Mouse (Mus musculus): Measurements from ENCODE around the gene Dapk1. TPM values are rescaled to one million over a fixed set of nuclear protein-coding genes. Genes with fewer than 3 reads are reported as not detected.
A peak's percentile ranks its signal among the peaks of the same experiment; 100 is the strongest.
"Not testable (repeated sequence)": the region's sequence is repeated elsewhere in the genome, so short reads cannot be mapped to it uniquely, and the experiment has no call there.

The Dapk1 gene
- total RNA-seq (2017), result 3.8 to 4.5 TPM (median 4.5 TPM) in 3 replicates

DNA sequence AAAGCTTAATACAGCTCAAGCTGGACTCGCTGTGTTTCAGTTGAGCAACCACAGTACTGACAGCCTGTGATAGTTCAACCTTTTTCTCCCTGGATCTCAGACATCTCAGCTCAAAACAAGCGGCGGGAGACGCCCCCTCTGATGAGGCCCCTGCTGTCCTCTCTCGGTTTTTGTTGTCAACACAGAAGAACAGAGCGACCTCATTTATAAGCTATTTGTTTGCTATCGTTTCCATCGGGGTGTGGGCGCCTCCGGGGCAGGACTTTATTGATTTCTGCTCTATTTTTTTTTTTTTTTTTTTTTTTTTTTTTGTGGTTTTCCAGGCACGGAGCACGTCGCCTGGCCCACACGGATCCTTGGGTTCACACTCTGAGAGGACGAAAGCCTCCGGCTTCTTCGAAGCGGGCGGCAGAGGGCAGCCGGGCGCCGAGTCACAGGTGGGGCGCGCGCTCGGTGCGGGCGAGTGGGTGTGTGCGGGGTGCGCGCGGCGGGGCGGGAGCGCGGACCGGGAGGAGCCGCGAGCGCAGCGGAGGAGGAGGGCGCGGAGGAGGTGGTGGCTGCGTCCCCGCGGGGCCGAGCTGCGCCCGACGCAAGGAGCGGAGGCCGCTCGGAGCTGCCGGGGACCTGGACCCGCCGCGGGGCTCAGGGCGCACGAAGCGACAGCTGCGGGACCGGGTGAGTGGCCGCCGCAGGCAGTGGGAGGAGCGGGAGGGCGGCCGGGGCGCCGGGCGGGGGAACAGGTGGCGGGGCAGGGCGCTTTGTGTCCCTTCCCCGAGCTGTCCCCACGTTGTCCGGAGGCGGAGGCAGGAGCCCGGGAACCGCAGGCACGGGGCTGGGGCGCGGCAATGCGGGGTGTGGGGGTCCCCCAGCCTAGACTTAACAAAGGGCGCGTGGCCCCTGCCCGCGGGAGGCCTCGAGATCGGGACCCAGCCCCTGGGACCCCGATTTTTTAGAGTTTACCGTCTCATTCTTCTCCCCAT, at the start of gene Dapk1:
Gene Dapk1 (plus strand): TSS at position 512 of the 980 bp plus-strand sequence.
- no peak; the same call in 1 of the 2 replicates for ATAC-seq (replicated peaks; ENCODE audit: insufficient number of reproducible peaks, low FRiP score, low TSS enrichment, poor library complexity, severe bottlenecking)

- no peak for ATAC-seq (replicated peaks; ENCODE audit: insufficient number of reproducible peaks, low FRiP score, low TSS enrichment, poor library complexity, severe bottlenecking)
Observed at GRCm38 (mm10) chr13:60553326-60553725, 48.4 kb upstream of the Dapk1 start.

- ATAC-seq (replicated peaks; ENCODE audit: insufficient number of reproducible peaks, low FRiP score, low TSS enrichment, poor library complexity, severe bottlenecking), result no peak
Observed at GRCm38 (mm10) chr13:60556476-60556875, 45.3 kb upstream of the Dapk1 start.

GRCm38 (mm10) chr13:60556911-60557310, 44.8 kb upstream of the Dapk1 start:
- no peak for ATAC-seq (replicated peaks; ENCODE audit: insufficient number of reproducible peaks, low FRiP score, low TSS enrichment, poor library complexity, severe bottlenecking)

GRCm38 (mm10) chr13:60564303-60564702, 37.4 kb upstream of the Dapk1 start:
- no peak for ATAC-seq (replicated peaks; ENCODE audit: insufficient number of reproducible peaks, low FRiP score, low TSS enrichment, poor library complexity, severe bottlenecking)

DNA sequence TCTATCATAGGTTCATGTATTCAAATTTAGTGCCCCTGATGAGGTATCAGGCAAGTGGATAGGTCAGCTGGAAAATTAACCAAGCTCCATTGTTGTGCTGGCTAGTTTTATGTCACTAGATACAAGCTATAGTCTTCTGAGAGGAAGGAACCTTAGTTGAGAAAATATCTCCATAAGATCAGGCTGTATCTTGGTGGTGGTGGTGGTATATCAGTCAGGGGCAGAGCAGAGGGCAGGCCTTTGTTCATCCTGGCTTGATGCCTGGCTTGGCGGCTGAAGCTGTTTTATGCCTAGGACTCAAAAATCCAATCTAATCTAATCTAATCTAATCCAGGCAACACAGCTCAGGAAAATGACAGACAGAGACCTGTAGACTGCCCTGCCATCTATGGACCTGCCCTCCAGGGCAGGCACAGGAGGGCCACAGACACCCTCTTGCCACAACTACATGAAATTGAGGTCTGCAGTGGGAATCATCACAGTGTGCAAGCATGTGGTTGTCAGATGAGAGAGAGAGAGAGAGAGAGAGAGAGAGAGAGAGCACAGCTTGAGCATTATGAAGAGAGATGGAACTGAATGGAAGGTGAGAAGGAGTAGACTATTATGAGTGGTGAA, 32.7 kb upstream of the Dapk1 start:
- ATAC-seq (replicated peaks; ENCODE audit: insufficient number of reproducible peaks, low FRiP score, low TSS enrichment, poor library complexity, severe bottlenecking), result no peak

DNA sequence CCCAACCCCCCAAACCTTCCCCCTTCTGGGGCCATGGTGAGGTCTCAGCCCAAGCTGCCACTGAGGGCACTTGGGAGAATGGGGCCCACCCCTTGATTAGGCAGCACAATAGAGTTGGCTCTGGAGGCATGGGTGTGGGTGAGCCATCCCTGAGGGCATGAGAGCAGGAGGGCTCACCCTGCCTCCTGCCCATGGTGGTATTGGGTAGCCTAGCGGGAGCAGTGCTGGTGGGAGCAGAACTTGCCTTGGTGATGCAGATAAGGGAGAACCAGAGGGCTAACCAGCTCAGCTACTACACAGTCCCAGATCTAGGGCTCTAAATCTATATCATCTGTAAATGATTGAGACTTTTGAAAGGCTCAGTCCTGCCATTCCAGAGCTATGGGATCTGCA, 32.2 kb upstream of the Dapk1 start:
- no peak for ATAC-seq (replicated peaks; ENCODE audit: insufficient number of reproducible peaks, low FRiP score, low TSS enrichment, poor library complexity, severe bottlenecking)

GRCm38 (mm10) chr13:60573541-60573940, 28.2 kb upstream of the Dapk1 start:
- no peak for ATAC-seq (replicated peaks; ENCODE audit: insufficient number of reproducible peaks, low FRiP score, low TSS enrichment, poor library complexity, severe bottlenecking)

DNA sequence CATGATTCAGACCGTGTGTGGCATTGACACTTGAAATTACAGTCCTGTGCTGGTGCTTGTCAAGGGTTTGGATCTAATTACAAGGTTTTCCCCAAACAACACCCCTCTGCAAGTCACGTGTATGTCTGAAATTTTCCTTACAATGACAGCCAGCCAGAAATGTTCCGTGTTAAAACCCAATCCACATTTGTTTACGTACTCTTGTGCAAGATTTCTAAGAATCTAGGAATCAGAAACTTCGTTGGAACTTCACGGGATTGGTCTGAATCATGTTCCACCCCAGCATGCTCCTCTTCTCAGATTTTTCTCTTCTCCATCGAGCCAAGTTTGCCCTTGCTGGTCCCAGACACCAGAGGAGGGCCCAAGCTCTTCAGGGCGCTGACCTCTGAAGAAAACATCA, 27.8 kb upstream of the Dapk1 start:
- no peak for ATAC-seq (replicated peaks; ENCODE audit: insufficient number of reproducible peaks, low FRiP score, low TSS enrichment, poor library complexity, severe bottlenecking)

DNA sequence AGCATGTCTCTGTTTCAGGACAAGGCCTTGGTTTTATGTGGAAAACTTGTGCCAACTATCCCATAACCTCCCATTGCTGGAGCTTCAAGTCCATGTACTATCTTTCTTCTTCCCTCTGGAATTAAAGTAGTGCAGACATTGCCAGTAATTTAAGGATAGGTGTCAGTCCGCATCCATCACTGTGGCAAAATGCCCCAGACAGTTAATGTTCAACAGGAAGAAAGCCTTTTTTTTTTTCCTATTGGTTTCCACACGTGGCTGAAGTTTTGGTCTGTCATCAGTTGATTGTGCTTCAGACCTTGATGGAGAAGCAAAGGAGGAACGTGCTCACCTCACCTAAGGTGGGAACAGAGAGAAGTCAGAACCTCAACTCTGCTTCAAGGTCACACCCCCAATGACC, 23.2 kb upstream of the Dapk1 start:
- ATAC-seq (replicated peaks; ENCODE audit: insufficient number of reproducible peaks, low FRiP score, low TSS enrichment, poor library complexity, severe bottlenecking), result no peak

GRCm38 (mm10) chr13:60594866-60595265, 6.9 kb upstream of the Dapk1 start:
- ATAC-seq (replicated peaks; ENCODE audit: insufficient number of reproducible peaks, low FRiP score, low TSS enrichment, poor library complexity, severe bottlenecking), result no peak

- ATAC-seq (replicated peaks; ENCODE audit: insufficient number of reproducible peaks, low FRiP score, low TSS enrichment, poor library complexity, severe bottlenecking), result no peak
Observed at GRCm38 (mm10) chr13:60595519-60595918, 6.2 kb upstream of the Dapk1 start.

GRCm38 (mm10) chr13:60602416-60603251, 887 bp downstream of the Dapk1 start:
- peak; percentile 52; the same call in 1 of the 2 replicates for ATAC-seq (replicated peaks; ENCODE audit: insufficient number of reproducible peaks, low FRiP score, low TSS enrichment, poor library complexity, severe bottlenecking)

DNA sequence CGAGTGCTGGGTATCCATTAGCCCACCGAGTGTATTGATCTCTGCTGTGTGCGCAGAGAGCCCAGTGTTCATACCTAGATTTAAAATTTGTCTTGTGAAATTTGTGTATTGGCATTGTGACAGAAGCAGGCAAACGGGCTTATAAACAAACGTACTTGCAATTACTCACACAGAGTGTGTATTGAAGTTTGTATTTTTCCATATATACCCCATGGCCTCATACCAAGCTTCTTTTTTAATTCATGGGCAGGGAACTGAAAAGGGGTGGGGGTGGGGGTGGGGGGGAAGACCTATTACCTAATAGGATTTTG, 1.5 kb downstream of the Dapk1 start:
- ATAC-seq (replicated peaks; ENCODE audit: insufficient number of reproducible peaks, low FRiP score, low TSS enrichment, poor library complexity, severe bottlenecking), result no peak

GRCm38 (mm10) chr13:60607411-60607810, 5.7 kb downstream of the Dapk1 start:
- ATAC-seq (replicated peaks; ENCODE audit: insufficient number of reproducible peaks, low FRiP score, low TSS enrichment, poor library complexity, severe bottlenecking), result no peak

DNA sequence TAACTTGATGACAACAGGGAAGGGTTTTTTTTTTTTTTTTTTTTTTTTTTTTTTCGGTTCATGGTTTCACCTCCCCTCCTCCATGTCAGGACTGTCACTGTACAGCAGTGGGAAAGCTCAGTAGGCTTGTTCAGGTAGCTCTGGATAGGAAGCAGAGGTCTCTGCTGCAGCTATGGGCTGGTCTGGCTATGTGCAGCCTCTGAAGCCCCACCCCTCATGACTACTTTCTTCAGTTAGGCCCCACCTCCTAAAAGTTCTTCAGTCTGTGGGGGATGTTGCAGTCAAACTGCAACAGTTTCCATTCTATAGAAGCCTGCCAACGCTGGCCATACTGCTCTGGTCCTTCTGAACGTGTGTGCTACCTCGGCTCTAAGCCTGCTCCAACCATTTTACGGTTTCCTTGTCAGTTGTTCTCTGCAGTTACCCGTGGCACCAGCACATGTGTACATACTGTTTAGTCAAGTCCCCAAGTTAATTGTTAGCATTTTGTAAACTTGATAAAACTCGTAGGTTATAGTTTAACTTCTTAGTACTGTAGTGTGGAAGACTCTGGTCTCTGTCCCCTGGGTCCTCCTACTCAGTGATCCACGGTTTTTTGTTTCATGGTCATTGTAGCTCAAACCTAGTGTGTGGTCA, 6.8 kb downstream of the Dapk1 start:
- no peak for ATAC-seq (replicated peaks; ENCODE audit: insufficient number of reproducible peaks, low FRiP score, low TSS enrichment, poor library complexity, severe bottlenecking)

DNA sequence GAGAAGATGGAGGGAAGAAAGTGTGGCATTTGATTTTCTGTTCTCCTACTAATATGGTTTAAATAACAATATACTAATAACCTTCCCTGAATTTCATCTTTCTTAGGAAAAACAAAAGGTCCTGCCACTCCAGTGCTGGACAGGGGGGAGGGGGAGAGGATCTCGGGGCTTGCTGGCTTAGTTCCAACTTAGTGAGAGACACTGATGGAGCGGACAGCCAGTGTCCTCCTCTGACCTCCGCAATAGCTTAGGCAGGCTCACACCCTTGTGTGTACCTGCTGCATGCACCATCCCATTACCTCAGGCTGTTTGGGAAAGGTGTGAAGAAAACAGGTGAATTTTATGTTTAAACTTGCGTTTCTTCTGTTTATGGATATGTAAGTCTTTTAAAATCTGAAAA, 7.5 kb downstream of the Dapk1 start:
- ATAC-seq (replicated peaks; ENCODE audit: insufficient number of reproducible peaks, low FRiP score, low TSS enrichment, poor library complexity, severe bottlenecking), result no peak

DNA sequence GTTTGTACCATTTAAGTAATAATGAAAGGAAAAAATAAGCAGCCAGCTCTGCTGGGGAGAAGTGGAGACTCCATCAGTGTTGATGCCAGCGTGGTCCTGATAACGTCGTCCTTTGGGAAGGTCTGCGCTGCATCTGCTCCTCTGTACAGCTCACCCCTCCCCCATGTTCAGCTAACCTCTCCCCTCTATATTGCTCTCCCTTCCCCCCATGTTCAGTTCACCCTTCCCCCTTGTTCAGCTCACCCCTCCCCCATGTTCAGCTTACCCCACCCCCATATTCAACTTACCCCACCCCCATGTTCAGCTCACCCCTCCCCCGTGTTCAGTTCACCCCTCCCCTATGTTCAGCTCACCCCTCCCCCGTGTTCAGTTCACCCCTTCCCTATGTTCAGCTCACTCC, 8.8 kb downstream of the Dapk1 start:
- ATAC-seq (replicated peaks; ENCODE audit: insufficient number of reproducible peaks, low FRiP score, low TSS enrichment, poor library complexity, severe bottlenecking), result no peak

- not testable (repeated sequence) for ATAC-seq (replicated peaks; ENCODE audit: insufficient number of reproducible peaks, low FRiP score, low TSS enrichment, poor library complexity, severe bottlenecking)
Observed at GRCm38 (mm10) chr13:60610971-60611370, 9.2 kb downstream of the Dapk1 start.
